Mouse (Mus musculus) left cerebral cortex, adult 9 months (tissue): ENCODE results near the gene Ikzf1.

ENCODE experiments used
- DNase-seq, 2 experiments: peaks; one replicate each; pipeline ENCODE4 v3.0.0; 2022; ENCODE audit warnings: low spot score in 2 of 2

Ikzf1 gene

GRCm38 (mm10) chr11:11690059-11690844, 5.4 kb downstream of the Ikzf1 start:
- DNase-seq = no peak

DNA sequence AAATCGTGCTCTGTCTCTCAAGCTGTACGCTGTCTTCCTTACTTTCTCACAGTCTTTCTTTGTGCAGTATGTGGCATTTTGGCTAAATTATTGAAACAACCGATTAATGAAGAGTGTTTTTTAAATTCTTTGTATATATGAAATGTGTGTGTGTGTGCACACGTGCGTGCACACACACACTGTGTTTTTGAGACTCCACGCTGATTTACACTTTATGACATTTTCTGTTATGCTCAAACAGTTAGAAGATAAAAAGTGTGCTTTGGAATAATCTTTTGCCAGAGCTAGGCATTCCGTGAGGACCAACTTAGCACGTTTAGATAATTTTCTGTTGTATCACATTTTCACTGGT, 6.0 kb downstream of the Ikzf1 start:
- DNase-seq = no peak

DNA sequence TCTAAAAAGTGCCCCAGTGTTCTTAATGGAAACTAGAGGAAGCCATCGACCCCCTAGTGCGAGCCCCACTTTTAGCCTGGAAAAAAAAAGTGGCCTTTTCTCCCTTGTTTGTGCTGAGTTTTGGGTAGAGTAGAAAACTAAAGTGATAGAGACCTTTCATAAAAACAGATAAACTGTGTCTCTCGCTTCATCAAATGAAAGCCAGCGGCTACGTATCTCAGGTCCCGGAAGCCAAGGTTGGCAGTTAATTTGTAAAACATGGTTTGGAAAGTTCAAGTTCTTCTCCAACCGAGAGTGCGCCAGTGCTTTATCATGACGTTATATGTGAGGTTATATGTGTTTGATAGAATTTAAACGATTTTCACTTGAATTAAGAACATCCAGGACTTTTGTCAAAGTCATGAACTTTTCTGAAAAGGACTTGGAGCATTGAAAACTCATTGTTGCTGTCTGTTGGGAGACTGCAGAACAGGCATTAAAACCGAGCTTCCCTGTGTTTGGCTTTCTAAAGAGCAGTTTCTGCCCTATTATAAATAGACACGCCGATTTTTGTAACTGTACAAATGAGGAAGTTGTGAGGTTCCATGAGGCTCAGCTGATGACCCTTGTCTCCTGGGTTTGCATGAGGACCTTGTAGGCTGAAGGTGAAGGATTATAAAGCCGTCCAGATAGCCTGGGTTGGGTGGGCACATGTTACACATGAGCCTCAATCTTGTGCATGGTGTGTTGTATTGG, 6.7 kb downstream of the Ikzf1 start:
- no peak for DNase-seq

GRCm38 (mm10) chr11:11692558-11693166, 7.9 kb downstream of the Ikzf1 start:
- DNase-seq = no peak

GRCm38 (mm10) chr11:11693446-11693845, 8.6 kb downstream of the Ikzf1 start:
- no peak for DNase-seq

DNA sequence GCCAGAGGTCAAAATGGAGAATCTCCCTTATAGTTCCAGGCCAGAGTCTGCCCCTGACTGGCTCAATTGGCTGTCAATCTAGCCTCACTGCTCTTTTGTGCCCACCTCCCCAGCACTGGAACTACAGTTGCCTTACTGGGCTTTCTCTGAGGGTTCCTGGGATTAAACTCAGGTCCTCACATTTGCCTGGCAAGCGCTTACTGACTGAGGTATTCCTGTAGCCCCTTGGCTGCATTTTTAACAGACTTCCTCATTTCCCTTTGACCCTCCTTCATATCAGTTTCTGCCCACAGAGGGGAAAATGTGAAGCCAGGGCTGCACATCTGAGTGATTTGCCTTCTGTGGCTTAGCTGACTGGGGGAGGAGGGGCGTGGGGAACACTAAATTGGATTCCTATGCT, 9.3 kb downstream of the Ikzf1 start:
- DNase-seq = no peak

- DNase-seq = no peak
Measured at GRCm38 (mm10) chr11:11694472-11695177, 9.8 kb downstream of the Ikzf1 start.

GRCm38 (mm10) chr11:11695211-11695887, 10.5 kb downstream of the Ikzf1 start:
- no peak for DNase-seq

DNA sequence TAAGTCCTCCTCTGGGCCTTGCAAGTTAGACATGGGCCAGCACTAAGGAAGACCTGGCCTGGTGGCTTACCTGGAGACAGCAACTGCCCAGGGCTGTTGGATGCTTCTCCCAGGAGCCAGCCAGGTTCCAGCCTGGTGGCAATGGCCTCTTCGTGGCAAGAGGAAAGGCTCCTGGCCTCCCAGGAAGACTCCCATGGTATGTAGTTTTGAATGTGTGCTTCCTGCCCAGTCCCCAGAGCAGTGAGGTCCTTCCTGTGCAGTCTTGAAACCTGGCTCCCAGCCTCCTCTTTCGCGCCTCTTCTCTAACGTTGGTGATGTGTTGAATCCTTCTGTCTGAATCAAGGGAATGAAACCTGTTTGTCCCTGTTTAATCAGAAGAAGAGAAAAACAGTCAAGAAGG, 11.1 kb downstream of the Ikzf1 start:
- no peak for DNase-seq

- no peak for DNase-seq
Measured at GRCm38 (mm10) chr11:11696814-11697213, 12.0 kb downstream of the Ikzf1 start.

DNA sequence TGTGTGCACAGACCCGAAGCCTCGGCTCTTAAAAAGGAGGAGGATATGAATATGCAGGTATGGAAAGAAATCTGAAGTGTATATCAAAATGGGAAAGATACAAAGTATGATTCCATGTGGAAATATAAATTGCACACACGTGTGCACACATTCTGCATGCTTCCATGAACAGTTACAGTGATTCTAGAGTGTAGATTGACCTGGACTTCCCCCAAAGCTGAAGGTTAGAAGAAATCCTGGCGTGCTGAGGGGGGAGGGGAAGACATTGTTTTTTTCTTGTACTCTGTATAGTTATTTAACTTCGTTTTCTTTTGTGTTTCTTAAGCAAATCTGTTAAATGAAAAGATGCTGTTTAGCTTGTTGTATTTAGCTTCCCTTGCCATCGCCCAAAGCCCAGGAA, 16.6 kb downstream of the Ikzf1 start:
- no peak for DNase-seq

DNA sequence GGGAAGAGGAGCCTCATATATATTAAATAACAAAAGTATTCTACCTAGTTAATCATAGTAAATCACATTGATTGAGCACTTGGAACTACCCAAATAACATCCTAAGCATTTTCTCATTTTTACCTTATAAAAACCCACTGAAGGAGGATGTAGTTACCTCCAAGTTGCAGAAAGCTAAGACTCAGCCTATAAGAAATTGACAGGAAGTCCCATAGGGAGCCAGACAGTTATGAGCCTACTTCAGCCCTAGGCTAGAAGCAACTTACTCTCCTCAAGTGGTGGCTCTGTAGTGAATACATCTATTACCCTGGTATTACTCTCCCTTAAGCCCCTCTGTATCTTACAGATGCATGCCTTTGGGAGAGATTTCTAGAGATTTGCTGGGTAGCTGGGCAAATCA, 19.0 kb downstream of the Ikzf1 start:
- DNase-seq = no peak

GRCm38 (mm10) chr11:11708154-11708719, 23.4 kb downstream of the Ikzf1 start:
- DNase-seq = no peak

GRCm38 (mm10) chr11:11709311-11709710, 24.5 kb downstream of the Ikzf1 start:
- no peak for DNase-seq

- no peak for DNase-seq
Measured at GRCm38 (mm10) chr11:11710718-11711117, 25.9 kb downstream of the Ikzf1 start.

GRCm38 (mm10) chr11:11711748-11712147, 26.9 kb downstream of the Ikzf1 start:
- no peak for DNase-seq

- no peak for DNase-seq
Measured at GRCm38 (mm10) chr11:11714676-11715075, 29.9 kb downstream of the Ikzf1 start.

DNA sequence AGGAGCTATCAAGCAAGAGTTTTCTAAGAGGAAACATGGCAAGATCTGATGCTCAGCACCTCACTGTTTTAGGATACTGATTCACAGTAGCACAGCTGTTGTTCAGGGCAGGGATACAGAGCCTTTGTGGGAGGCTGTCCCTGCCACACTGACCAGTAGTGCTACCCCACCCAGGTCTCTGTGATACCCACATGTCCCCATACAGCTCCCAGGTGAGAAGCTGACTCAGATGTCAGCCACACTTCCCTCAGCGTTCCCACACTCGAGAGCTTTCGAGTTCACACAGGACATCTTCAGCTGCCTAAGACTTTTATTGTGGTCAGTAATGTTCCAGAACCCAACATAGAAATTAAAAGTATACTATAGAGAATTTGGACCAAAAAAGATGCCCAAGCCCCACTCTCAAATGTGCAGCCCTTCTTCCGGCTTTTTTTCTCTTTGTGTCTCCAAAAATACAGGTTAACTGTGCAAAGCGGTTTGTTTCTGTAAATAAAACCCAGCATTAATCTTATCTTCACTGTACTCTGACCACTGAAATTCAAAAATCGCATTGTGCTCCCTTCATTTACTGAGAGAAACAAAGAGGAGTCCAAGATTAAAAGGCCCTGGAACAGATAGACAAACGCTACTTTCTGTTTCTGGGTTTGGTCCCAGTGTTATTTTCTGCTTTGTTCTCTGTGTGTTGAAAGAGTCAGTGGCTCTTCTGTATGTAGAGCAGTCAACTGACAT, 31.3 kb downstream of the Ikzf1 start:
- DNase-seq = no peak

DNA sequence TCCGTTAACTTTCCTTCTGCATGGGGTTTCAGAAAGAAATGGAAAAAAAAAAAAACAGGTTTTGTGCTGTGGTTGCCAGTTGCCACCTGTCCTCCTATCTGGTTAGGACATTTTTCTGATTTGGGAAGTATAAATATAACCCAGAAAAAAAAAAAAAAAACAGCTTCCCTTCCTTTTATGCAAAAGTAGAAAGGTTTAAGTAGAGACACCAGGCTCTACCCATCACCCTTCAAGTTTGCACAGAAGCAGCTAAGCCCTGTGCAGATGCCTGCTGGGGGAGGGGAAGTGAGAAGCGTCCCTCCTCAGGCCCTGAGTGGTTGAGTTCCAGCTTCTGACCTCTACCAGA, 31.9 kb downstream of the Ikzf1 start:
- no peak for DNase-seq

DNA sequence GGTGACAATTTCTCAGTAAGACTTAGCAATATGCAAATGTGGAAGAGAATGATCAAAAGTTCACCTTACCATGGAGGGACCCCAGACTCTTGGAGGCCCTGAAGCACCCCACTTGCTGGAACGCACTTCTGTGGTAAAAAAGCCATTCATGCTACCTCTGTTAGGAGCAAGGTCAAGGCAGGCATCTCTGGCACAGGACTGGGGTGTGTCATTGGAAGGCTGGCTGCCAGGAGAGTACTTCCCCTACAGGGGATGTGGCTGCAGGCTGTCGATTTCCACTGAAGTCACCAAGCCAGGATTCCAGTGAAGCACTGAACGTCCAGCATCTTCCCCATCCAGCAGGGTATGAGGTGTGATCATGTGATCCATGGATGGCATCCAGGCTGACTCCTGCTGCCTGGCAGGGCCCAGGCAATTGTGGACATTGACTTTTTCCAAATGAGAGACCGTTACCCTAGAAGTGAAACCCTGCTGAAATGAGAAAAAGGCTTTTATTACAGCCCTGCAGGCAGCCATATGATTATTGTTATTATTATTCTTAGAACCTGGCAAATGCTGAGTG, 32.9 kb downstream of the Ikzf1 start:
- no peak for DNase-seq

- no peak for DNase-seq
Measured at GRCm38 (mm10) chr11:11719748-11720147, 34.9 kb downstream of the Ikzf1 start.
